Mouse (Mus musculus) brain, embryonic 18.5 days (tissue): ENCODE results near the gene Phf23.

ENCODE experiments used
- DNase-seq: peaks from one replicate; pipeline ENCODE4 v3.0.0-alpha.2; 2012; ENCODE audit warnings: low read depth, low spot score

Gene Phf23

DNA sequence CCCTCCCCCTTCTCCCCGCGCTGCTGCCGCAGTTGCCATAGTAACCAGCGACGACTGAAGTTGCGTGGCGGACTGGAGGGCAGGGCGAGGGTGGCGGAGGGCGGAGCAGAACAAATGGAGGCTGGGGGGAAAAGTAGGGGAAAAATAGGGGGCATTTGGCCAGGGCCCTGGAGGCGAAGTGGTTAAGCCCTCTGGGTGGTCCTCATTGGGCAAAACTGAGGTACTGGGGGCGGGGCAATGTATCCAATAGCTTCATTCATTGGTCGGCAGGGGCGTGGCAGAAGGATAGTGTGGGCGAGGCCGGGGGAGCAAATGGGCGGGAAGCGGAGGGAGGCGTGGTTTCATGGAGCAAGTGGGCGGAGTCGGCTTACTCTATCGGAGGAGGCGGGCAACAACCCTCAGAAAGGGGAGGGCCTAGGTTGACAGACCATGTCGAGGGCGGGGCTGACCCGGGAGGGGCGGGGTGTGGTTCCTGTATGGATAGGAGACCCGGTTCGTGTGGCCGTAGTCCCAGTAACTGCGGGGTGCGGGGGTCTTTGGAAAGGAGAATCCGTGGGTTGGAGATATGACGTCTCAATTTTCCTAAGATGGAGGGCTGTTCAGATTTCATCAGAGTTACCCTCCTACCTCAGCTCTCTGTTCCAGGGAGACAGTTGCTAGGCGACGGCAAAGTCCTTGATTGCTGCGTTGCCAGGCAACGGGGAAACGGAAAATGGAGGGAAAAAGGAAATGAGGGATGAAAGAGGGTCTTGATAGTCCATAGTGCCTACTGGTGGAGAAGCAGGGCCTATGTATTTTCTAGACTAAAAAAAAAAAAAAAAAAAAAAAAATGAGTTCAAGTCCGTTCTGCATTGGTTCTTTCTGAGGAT is 25.9 kb downstream of the Phf23 start:
- peak; percentile 98 for DNase-seq

DNA sequence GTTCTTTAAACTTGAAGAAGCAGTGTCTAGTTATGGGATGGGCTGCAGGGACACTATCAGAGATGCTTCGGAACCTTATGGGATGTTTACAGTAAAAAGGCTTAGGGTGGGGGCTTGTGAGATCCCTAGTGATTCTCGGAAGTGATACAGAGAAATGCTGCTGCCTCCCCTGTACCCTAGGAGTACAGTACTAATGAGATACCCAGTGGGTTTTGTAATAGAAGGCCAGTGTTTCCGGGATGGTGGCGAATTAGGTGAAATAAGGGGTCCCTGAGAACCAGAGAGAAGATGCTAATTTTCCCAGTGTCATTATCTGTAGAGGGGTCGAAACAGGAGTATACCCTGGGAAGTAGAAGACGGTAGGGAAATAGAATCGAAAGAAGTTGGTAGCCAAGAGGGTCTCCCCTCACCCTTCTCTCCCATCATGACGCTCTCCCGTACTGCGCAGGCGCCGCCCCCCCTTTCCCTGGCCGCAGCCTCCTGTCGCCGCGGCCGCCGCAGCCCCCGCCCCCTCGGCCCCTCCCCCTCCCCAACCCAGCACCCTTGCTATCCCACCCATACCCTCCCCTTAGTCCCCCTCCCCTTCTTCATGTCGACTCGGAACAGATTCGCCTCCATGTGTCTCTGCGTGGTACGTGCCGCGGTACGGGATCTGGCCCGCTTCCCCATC is 28.0 kb downstream of the Phf23 start:
- no peak for DNase-seq

DNA sequence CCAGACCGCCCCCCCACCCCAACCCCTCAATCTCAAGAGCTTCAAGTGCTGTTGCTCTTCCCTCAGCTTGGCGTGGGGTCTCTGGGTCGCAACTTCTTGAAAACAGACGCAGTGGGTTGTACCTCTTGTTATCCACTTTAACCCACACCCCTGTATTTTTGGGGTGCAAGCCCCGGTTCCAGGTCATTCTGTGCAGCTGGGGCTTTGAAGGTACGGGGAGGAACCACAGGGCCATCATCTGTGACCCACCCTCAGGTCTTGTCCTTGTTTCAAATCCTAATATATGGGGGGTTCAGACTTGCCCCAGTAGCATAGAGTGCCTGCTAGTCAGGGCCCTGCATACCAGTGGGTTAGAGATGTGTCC is 28.6 kb downstream of the Phf23 start:
- no peak for DNase-seq

DNA sequence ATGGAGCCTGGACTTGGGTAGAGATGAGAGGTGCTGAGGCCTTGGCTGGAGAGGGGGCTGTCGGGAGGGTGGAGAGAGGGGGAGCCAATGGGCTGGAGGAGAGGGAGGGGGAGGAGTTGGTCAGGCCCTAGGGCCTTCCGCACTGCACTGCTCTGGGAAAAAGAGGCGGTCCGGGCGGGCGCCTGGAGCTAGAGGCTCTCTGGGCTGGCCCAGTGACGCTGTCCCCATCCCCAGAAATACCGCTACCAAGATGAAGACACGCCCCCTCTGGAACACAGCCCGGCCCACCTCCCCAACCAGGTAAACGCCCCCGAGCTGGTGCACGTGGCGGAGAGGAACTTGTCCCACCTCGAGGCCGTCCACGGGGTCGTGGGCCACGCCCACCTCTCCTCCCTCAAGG is 31.1 kb downstream of the Phf23 start:
- no peak for DNase-seq

DNA sequence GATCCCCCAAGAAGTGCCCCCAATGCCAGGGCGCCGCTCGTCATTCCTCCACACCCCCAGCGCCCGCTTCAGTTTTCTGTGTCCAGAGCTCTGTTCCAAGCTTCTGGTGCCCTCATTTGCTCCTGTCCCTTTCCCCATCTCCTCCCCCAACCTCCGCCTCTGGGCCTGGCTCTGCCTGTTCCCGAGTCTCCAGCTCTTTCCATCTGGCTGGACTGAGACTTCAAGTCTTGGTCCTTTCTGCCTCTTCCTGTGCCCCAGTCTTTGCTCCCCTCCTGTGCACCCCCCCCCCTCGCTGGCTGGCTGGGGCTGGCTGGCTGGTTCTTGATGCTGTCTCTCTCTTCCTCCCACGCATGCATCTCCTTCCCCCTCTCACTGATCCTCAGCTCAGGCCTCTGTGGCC is 31.8 kb downstream of the Phf23 start:
- DNase-seq, result no peak

DNA sequence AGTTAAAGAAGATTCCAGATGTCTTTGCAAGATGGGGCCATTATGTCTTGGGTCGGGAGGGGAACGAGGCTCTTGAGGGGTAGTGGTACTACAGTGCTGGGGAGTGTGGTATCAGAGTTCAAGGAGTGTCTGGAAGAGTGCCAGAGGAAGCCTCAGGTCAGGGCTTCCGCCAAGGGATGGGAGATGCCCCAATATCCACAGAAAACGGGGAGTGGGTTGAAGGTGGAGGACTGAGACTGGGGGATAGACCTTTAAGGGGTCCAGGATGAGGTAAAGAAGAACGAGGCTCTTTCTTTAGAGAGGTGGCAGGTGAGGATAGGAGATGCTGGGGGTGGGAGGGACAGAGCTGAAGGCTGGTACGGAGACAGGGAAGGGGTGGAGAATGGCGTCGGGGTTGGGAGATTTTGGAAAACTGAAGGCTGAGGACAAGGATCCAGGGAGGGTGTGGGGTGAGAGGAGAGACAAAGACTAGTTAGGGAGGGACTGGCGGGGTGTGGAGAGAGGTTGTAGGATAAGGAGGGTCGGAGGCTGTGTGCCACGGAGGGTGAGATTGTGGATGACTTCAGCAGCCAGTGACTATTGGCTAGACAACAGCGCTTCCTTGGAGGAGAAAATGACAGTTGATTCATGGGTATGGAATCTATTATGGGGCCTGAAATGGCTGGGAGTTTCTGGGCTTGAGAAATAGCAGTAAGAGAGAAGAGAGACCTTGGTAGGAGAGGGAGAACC is 33.0 kb downstream of the Phf23 start:
- DNase-seq, result no peak

DNA sequence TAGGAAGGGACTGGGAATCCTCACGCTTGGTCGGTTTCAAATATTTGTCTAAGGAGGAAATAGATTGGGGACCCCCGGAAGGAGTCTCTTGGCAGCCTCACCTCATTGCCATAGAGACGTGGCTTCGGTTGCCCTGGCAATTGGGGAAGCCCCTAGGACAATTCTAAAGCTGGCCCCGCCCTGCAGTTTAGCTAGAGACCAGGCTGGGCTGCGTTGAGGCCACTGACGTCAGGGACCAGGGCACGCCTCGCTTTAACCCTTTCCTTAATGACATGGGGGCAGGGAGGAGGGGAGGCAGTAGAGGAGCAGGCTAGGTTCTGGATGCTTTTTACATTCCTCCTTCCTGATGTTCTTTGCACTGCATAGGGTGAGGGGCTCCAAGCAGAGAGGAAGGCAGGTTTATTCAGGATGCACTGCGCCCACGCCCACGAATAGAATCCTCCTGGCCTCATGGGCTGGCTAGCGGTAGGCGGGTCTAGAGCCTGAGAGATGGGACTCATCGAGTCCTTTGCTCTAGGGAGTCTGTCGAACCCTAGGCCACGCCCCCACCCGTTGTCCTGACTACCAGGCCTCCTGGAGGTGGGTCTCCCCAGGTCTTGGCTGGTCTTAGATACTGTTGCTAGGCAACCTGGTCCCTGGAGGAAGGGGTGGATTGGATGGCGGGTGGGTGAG is 33.7 kb downstream of the Phf23 start:
- peak; percentile 95 for DNase-seq

DNA sequence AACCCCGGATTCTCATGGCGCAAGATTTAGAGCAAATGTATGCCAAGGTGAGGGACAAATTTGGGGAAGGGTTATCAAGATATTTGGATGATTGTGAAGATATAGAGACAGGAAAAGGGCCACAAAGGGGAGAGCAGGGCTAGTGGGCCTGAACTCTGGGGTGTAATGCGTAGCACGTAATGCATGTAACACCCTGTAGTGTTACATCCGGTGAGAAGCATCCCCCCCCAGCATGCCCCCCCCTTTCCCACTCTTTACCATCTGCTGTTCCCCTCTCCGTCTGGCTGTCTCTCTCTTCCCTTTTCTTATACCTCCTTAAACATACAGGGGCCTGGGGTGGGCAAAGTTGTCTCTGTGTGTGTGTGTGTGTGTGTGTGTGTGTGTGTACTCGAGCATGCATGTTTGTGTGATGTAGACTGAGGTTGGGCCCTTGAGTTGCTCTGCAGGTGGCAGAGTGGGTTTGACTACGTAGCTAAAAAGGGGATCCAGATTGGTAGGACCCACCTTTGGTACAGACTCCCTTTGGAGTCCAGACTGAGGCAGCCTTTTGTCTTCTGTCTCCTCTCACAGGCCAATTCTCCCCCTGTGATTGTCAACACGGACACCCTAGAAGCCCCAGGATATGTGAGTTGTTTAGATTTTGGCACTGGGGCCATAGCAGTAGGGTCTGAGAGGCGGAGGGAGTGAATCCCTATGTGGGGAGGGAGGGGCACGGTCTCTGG is 34.4 kb downstream of the Phf23 start:
- DNase-seq, result no peak

DNA sequence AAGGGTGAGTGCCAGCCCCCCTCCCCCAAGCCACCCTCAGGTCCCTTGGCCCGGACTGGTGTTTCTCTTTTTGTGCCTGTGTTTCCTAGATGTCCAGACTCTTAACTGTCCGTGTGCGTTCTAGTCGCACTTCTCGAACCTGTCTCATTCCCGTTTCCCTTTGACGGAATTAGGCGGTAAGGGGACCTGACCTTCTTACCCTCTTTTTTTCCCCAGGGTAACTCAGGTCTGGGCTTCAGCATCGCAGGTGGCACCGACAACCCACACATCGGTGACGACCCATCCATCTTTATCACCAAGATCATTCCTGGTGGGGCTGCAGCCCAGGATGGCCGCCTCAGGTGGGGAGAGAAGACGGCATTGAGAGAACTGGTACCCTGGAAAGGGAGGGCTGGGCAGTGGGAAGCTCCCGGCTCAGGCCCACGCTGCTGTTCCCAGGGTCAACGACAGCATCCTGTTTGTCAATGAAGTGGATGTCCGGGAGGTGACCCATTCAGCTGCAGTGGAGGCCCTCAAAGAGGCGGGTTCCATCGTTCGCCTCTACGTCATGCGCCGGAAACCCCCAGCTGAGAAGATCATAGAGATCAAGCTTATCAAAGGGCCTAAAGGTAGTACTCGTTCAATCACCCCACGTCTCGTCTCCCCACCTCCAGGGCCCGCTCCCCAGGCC is 35.2 kb downstream of the Phf23 start:
- DNase-seq, result no peak

DNA sequence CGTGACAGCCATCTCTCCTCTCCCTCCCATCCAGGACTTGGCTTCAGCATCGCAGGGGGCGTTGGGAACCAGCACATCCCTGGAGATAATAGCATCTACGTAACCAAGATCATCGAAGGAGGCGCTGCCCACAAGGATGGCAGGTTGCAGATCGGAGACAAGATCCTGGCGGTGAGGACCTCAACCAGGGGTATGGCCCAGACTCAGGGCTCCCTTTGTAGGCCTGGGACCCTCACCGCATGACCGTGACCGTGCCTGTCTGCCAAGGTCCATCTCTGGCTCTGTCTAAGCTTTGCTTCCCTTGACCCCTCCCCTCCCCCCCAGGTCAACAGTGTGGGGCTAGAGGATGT is 35.7 kb downstream of the Phf23 start:
- DNase-seq, result no peak

DNA sequence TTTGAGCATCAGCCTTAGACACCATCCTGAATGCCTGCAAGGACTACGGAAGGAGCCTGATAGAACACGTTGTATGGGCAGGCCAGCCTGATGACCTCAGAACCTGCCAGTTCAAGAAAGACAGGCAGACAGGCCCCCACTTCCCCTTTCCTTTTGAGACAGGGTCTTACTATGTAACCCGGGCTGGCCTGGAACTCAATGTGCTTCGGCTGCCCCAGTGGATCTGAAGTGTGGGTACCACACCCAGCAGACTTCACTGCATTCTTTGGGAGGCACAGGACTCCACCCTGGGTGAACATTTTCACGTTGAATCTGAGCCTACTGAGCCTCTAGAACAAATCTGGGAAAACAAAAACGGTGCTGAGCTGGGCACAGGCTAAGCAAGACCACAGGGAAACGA is 42.6 kb downstream of the Phf23 start:
- no peak for DNase-seq

DNA sequence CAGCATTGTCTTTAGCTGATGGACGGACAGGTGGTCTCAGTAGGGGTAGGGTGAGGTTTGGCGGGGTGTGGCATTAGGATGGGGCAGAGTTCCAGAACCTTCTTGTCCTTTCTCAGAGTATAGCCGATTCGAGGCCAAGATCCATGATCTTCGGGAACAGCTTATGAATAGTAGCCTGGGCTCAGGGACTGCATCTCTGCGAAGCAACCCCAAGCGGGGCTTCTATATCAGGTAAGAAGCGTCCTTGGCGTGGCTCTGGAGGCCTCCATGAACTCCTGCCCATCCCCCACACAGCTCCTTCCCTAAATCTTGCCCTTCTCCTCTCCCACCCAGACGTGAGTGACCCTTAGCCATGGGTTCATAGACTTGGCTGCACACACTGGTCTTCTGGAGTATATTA is 44.1 kb downstream of the Phf23 start:
- DNase-seq, result no peak

DNA sequence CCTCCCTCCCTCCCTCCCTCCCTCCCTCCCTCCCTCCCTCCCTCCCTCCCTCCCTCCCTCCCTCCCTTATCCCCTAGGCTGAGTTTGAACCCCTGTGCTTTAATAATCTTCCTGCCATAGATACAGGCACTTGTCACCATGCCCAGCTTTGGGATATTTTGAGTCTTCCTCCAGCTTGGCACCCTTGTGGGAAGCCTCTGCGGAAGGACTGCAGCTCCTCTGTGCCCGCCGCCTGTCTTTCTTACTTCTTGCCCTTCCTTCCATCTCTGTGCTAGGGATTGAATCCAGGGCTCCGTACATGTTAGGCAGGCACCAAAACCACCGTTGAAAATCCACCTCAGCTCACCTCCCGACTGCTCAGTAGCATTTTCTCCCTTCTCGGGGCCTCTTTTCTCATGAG is 44.6 kb downstream of the Phf23 start:
- DNase-seq, result no peak

DNA sequence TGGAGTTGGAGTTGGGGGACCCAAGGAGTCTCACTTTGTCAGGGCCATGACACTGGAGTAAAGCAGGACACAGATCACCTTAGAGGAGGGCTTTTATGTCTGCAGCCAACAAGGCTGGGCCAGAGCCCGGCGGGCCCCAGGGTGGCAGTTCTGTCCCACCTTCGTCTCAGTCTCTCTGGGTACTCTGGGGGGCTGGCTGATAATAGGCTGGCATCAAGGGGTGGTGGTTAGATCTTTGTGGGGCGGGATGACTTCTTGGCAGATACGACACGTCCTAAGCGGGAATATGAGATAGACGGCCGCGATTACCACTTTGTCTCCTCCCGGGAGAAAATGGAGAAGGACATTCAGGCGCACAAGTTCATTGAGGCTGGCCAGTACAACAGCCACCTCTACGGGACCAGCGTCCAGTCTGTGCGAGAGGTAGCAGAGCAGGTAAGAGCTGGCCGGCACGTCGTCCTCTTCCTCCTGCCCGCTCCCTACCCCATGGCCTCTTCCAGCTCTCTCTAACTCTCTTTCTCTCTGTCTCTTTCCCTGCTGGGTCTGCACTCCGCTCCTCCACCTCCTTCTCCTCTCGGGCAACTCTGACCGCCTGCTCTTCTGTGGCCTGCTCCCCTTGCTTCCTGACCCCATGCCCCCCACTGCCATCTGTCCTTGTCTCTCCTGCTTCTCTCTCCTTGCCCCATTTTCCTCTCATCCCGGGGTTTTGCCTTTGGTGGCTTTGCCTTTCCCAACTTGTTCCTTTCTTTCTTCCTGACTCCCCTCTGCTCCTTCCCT is 46.9 kb downstream of the Phf23 start:
- no peak for DNase-seq

DNA sequence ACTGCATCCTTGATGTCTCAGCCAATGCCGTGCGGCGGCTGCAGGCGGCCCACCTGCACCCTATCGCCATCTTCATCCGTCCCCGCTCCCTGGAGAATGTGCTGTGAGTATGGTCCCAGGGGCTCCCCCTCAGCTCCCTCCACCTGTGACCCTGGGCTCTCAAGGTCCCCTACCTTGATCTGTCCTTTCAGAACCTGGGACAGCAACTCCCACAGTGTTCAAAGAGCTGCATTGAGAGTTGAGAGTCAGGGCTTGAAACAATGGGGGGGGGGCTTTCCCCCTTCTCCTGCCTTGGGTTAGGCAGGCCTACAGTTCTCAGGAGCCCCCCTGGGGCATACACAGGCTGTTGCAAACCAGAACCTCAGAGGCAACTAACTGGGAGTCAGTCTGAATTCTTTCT is 48.1 kb downstream of the Phf23 start:
- no peak for DNase-seq

DNA sequence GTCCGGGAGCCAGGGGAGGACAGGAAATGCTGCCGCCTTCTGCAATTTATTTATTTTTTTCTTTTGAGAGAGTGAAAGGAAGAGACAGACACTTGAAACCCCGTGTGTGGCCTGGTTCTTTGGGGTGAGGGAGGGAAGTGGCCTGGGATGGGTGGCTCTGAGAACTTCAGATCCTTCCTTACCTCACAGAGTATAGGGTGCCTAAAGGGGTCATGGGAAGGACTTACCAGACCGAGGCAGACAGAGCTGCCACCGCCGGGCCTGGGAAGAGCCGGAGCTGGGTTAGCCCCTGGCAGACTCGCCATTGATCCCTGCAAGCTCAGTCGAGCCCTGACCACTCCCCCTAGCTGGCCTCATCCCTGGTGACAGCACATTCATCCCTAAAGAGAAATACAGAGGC is 49.9 kb downstream of the Phf23 start:
- DNase-seq, result no peak

DNA sequence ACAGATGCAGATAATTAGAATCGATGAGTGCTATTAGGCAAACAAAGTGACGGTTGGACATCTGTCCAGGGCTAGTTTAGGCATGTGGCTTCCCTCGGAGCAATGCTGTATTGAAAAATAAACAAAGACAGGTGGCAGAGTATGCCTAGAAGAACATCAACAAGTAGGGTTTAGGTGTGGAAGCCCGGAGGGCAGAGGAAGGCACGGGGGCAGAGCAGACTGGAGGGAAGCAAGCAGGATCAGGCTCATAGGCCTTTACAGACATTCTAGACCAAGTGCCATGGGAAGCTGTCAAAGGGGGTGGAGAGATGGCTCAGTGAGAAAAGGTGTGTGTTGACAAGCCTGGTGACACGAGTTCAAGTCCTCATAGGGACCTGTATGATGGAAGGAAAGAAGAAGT is 53.8 kb downstream of the Phf23 start:
- DNase-seq, result no peak
